ENCODE assay signal across 9 mouse cellular contexts in the genomic region with DNA sequence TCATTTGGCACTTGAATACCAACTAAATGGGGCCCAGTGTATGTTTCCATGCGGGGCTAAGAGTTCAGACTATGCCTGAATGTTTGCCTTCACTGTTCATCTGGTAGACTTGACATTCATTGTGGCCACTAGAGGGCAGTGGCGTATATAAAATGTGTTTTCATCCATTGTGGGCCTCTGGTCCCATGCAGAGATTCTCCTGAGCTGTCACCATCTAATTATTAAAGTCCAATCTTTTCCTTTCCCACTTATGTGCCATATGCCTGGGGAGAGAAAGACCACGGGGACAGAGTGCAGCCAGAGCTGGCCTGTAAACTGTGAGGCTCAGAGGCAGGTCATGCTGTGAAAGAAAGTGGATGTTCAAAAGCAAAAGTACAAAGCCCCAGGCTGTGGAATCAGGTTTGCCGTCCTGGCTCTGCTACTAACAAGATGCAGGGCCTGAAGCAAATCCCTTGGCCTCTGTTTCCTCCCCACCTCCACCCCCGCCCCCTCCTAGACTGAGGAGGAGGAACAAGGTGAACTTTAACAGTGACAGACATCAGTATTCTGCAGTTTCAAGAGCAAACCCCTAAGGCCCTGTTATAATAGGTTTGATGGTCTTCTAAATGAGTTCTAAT.
DNase-seq lines count a peak whose midpoint lies in the region; ATAC-seq and TF ChIP-seq lines count a peak whose summit lies in the region.
"Had no signal": no experiment of that assay in that cellular context is flagged by ENCODE, and none has a peak within 500 bp of the region (broad histone marks: within the 10 kb centered on the region; RNA-seq: fewer than 3 reads in every experiment).

No protein-coding gene starts in this region.

- no peaks in the 10 kb centered on the region for H3K27me3 ChIP-seq in heart, postnatal 0 days (ENCODE audit: control insufficient read depth, insufficient read depth, low read length)
- no peaks in the 10 kb centered on the region for H3K27me3 ChIP-seq in lung, embryonic 14.5 days (ENCODE audit: insufficient read depth, low read length)

- TF ChIP-seq EP300 in heart, postnatal 0 days (IDR thresholded peaks at IDR 0.05; ENCODE audit: low read depth): no peak

- in situ Hi-C loops in ES-E14 (cut with MboI; ENCODE audit: low sequenced_read_pairs in 2 of 2, unreplicated experiment in 2 of 2): loop anchor here (5.0 to 25.0 kb wide), 4 partner anchors 191 to 486 kb away; no protein-coding TSS in a partner anchor

- TF ChIP-seq CTCF in bone marrow macrophage, adult 2 months (IDR thresholded peaks at IDR 0.05; ENCODE audit: low read depth, low read length): peak; percentile 24; the same call in 1 of the 2 replicates
- TF ChIP-seq CTCF in heart, postnatal 0 days (IDR thresholded peaks at IDR 0.05; ENCODE audit: low read depth): peak; percentile 94
- peak; percentile 93 for TF ChIP-seq CTCF in lung, embryonic 14.5 days (IDR thresholded peaks at IDR 0.05; ENCODE audit: low read depth)

- no peaks in the 10 kb centered on the region for H3K9me3 ChIP-seq in ES-E14 (ENCODE audit: control insufficient read depth, insufficient read depth, low read depth, low read length)
- no peaks in the 10 kb centered on the region for H3K9me3 ChIP-seq in heart, postnatal 0 days (replicated peaks; ENCODE audit: control insufficient read depth, low read length)
- no peaks in the 10 kb centered on the region for H3K9me3 ChIP-seq in lung, embryonic 14.5 days (ENCODE audit: low read depth, low read length)
- H3K9me3 ChIP-seq: liver, embryonic 15.5 days had no signal

- no peak for TF ChIP-seq POLR2A in bone marrow macrophage, adult 2 months (IDR thresholded peaks at IDR 0.05; ENCODE audit: borderline replicate concordance, low read depth, low read length)

- peak; percentile 67 for DNase-seq in ES-E14 (ENCODE audit: low read depth, low spot score)
- DNase-seq in heart, postnatal 0 days (ENCODE audit: low spot score): peak; percentile 79
- DNase-seq in large intestine, adult 2 months (ENCODE audit: low read depth, low spot score): peak; percentile 64
- DNase-seq in lung, embryonic 14.5 days: peak; percentile 96
- DNase-seq in ovary, postnatal 36 days (ENCODE audit: low spot score): peak; percentile 45
- DNase-seq in thymus, postnatal 4 days: peak; percentile 87

- H3K36me3 ChIP-seq in ES-E14 (ENCODE audit: control insufficient read depth, insufficient read depth, low read length, poor library complexity, severe bottlenecking): no peaks in the 10 kb centered on the region
- H3K36me3 ChIP-seq in heart, postnatal 0 days (replicated peaks; ENCODE audit: control insufficient read depth, insufficient read depth, low read length): no peaks in the 10 kb centered on the region
- H3K36me3 ChIP-seq in lung, embryonic 14.5 days (ENCODE audit: insufficient read depth): no peaks in the 10 kb centered on the region
- H3K36me3 ChIP-seq: liver, embryonic 15.5 days had no signal

- H3K4me1 ChIP-seq in ES-E14 (ENCODE audit: control insufficient read depth in 2 of 2, insufficient read depth in 2 of 2, low read length in 2 of 2, poor library complexity in 1 of 2): peaks cover 0 to 3% of the 10 kb centered on the region in 2 experiments; a peak in 1 of 4 replicates
- peaks cover 18% of the 10 kb centered on the region for H3K4me1 ChIP-seq in bone marrow macrophage, adult 2 months (ENCODE audit: control insufficient read depth, insufficient read depth, low read length)
- peaks cover 15% of the 10 kb centered on the region for H3K4me1 ChIP-seq in heart, postnatal 0 days (ENCODE audit: control insufficient read depth, insufficient read depth)
- no peaks in the 10 kb centered on the region for H3K4me1 ChIP-seq in lung, embryonic 14.5 days (ENCODE audit: insufficient read depth)

- H3K4me2 ChIP-seq in heart, postnatal 0 days (ENCODE audit: low read depth, low read length): no peak overlapping the region
- H3K4me2 ChIP-seq in lung, embryonic 14.5 days: no peak overlapping the region
- H3K4me2 ChIP-seq: liver, embryonic 15.5 days had no signal

- H3K9ac ChIP-seq in ES-E14 (ENCODE audit: insufficient read depth, low read depth, low read length, poor library complexity, severe bottlenecking): no peak overlapping the region
- H3K9ac ChIP-seq in heart, postnatal 0 days (replicated peaks; ENCODE audit: low read depth, low read length): no peak overlapping the region
- H3K9ac ChIP-seq in lung, embryonic 14.5 days: no peak overlapping the region
- H3K9ac ChIP-seq: liver, embryonic 15.5 days had no signal

- peak; percentile 75 for ATAC-seq in erythroblast, adult 5-6 weeks (replicated peaks; ENCODE audit: low FRiP score, poor library complexity, severe bottlenecking)
- peak; percentile 43; the same call in 1 of the 2 replicates for ATAC-seq in heart, postnatal 0 days (ENCODE audit: insufficient read depth, low read depth)
- ATAC-seq in lung, embryonic 14.5 days (ENCODE audit: insufficient read depth): peak; percentile 45; the same call in 1 of the 2 replicates

- 17% methylated on average over 5 of the region's 5 CpGs for WGBS in heart, postnatal 0 days
- WGBS in large intestine, adult 2 months: 26% methylated on average over 5 of the region's 5 CpGs
- 15% methylated on average over 5 of the region's 5 CpGs for WGBS in lung, embryonic 14.5 days

- H3K4me3 ChIP-seq in ES-E14 (ENCODE audit: insufficient read depth in 1 of 2, low read depth in 1 of 2, low read length in 2 of 2, poor library complexity in 1 of 2, severe bottlenecking in 1 of 2): no peak overlapping the region
- H3K4me3 ChIP-seq in bone marrow macrophage, adult 2 months (ENCODE audit: insufficient read depth, low read length): no peak overlapping the region
- no peak overlapping the region for H3K4me3 ChIP-seq in heart, postnatal 0 days (ENCODE audit: low read depth, low read length)
- H3K4me3 ChIP-seq in lung, embryonic 14.5 days (ENCODE audit: low read depth, low read length): no peak overlapping the region
- H3K4me3 ChIP-seq: liver, embryonic 15.5 days had no signal

- no peak overlapping the region for H3K27ac ChIP-seq in ES-E14 (ENCODE audit: insufficient read depth, low read depth, low read length, poor library complexity, severe bottlenecking)
- no peak overlapping the region for H3K27ac ChIP-seq in bone marrow macrophage, adult 2 months (ENCODE audit: insufficient read depth, low read depth, low read length)
- no peak overlapping the region for H3K27ac ChIP-seq in heart, postnatal 0 days (ENCODE audit: low read depth)
- no peak overlapping the region for H3K27ac ChIP-seq in lung, embryonic 14.5 days (ENCODE audit: low read depth)
- H3K27ac ChIP-seq: liver, embryonic 15.5 days had no signal

TF ChIP-seq in ES-E14, 5 proteins besides CTCF, POLR2A, EP300 and RAD21:
- TF ChIP-seq ZC3H11A (IDR thresholded peaks at IDR 0.05; ENCODE audit: borderline replicate concordance, low read depth, low read length) (peak; percentile 89), HCFC1 (IDR thresholded peaks at IDR 0.05; ENCODE audit: borderline replicate concordance, insufficient read depth, low read length) (no peak)

Comparison
In these comparisons a context has a peak if more than half of its experiments do, and no peak if none do; other contexts are left out.
1. DNase-seq: peak in every context shown above with its lines; median percentile 96 in lung, embryonic 14.5 days; 87 in thymus, postnatal 4 days; 79 in heart, postnatal 0 days; 67 in ES-E14; 64 in large intestine, adult 2 months; 45 in ovary, postnatal 36 days.
2. CTCF ChIP-seq: peak in every context shown above with its lines; median percentile 94 in heart, postnatal 0 days; 93 in lung, embryonic 14.5 days; 24 in bone marrow macrophage, adult 2 months.